Mouse (Mus musculus) kidney, adult 9 months (tissue): ENCODE data around the gene Ubr1.

Experiments used
- DNase-seq: peaks from one replicate; pipeline ENCODE4 v3.0.0; 2022

The Ubr1 gene

DNA sequence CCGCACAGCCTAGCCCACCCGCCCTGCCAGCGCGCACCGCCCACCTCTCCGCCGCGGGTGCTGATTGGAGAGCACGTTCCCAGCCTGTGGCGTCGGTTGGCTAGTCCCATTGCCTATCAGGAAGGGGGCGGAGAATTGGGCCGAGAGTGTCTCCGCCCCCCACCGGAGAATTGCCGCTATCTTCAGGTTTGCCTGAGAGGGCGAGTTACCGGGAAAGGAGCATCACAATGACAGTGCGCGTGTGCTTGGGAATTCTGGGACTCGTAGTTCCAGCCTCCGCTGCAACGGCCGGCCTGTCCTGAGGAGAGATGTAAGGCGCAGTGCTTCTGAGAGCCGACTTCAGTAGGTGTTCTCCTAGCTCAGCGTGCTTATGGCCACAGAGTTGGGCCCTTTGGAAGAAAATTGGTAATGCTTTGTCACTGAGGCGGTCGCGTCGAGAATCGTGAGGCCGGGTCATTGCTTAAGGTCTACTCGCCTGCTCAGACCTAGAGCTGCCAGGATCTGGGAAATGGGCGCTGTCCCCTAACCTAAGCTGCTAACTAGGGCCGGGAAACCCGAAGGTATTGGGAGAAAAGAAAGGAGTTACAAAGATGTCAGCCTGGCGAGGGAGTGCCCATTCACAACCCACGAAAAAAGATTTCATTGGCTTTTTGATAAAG is 120.0 kb downstream of the Ubr1 start, which contains the start of gene Ttbk2:
Gene Ttbk2 (minus strand): TSS at position 181 of the 659 bp plus-strand sequence.
- peak; percentile 99 for DNase-seq

DNA sequence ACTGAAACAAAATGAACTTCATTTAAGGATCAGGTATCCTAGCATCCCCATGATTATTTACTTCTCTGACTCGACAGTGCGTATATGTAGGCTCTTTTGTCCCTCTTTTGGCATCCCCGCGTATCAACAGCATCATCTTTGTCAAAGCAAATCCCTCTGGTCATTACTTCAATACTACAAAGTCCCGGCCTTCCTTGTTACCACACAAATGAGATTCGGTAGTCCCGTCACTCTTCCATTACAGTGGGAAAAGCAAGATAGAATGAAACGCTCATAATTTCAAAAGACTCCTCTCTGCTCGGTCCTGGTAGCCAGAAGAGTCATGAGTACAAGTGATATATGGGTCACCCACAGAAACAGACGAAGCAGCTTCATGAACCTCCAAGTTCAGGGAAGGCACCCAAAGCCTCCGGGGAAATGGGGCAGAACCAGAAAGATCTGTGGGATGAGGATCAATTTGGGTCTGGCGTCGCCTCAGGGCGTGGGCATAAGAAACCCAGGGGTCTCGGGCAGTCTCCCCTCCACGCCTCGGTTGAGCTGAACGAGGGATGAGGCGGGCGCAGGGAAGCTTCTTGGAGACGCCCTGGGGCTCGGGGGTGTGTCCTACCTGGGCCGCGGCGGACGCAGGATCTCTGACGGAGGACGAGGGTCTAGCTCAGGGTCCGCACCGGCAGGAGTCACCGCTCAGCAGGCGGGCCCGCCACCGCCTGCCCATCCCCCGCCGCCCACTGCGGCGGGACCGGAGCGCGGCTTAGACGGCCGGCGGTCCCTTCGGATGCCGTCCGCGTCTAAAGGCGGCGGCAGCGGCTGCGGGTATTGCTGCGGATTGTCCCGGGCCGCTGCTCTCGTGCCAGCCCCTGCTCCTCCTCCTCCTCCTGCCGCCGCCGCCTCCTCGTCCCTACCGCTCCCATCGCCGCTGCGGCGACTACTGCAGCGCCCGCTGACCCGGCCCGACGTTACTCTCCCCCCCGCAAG is 120.8 kb downstream of the Ubr1 start, which contains the start of gene Cdan1:
Gene Cdan1 (minus strand): TSS at position 680 of the 975 bp plus-strand sequence.
- peak; percentile 42 for DNase-seq

- DNase-seq = no peak
Measured at GRCm38 (mm10) chr2:120845280-120845679, 125.2 kb downstream of the Ubr1 start.

DNA sequence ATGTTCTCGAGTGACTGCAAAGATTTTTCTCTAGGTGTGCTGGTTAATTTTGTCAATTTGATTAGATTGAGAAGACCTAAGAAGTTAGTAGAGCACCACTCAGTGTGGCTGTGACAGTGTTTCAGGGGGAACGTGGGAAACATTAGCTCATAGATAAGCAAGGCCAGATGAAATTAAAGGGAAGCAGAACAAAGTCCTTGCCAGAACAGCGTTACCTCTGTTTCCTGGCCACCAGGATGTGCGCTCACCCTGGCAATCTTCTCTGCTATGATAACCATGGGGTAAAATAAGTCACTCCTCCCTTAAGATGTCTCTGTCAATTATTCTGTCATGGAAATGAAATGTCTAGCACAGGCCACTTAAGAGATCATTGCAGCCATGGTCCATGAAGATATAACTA is 126.5 kb downstream of the Ubr1 start:
- DNase-seq = no peak

DNA sequence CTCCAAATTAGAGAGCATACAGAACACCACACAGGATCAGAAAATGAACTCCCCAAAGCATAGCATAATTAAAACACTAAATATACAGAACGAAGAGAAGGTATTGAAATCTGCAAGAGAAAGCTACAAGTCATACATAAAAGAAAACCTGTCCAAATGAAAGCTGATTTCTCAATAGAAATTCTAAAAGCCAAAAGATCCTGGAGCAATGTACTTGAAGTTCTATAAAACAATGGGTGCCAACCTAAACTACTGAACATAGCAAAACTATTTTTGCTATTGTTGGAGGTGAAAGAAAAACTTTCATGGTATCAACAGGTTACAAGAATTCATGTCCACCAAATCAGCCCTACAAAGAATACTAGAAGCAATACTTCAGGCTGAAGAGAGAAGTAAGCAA is 129.3 kb downstream of the Ubr1 start:
- no peak for DNase-seq

GRCm38 (mm10) chr2:120835167-120835566 is 135.3 kb downstream of the Ubr1 start:
- DNase-seq = no peak

DNA sequence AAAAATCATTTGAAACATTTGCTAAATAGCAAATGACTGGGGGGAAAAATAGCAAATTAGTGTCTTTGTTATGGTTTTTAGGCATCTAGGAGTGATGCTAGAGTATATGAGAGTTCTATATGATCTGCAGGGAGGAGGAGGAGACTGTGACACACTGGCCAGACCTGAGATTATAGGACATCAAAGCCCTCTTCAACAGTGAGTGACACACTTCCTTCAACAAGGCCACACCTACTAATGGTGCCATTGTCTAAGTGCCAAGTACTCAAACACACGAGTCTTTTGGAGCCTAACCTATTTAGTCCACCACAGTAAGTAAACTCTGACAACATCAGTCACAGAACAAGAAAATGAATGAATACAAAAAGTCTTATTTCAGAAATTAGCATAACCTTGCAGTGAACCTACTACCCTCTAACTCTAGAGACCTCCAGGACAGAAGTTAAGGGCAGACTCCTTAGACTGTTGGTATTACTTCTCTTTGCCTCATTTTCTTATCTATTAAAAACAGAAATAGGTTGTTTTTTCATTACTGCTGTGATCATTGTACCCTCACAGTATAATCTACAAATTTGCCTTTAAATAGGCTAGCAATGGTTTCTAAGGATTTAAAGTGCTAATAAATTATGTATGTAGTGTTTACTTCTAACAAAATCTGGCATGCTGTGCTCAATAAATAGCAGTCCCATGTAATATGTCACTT is 143.4 kb downstream of the Ubr1 start:
- DNase-seq = no peak
